Mouse (Mus musculus): ENCODE measurements around the gene Rgs6. TPM values are rescaled to one million over a fixed set of nuclear protein-coding genes. Genes with fewer than 3 reads are reported as not detected.

Rgs6 gene
- polyA plus RNA-seq, 1 experiment = 0.57 TPM

DNA sequence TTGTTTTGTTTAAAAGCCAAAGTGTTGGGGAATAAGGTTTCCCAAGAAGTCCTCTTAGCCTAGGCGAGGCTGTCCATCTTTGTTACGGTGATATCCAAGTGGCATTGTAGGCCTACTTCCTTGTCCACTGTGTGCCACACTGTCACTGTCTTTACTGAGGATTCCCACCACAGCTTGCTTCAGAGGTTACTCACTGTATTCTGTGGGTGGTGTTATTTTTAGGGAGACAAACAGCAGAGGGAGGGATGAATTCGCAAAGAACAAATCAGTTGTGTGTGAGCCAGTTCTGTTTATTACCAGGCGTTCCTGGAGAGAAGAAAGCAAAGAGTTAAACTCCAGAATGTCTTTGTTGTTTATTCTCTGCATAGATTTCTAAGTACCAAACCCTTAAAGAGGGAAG is 537.2 kb downstream of the Rgs6 start:
- Histone ChIP-seq H3K36me3 (ENCODE audit: control insufficient read depth, insufficient read depth, low read length) (no peaks in the 10 kb centered on the region), H3K4me1 (ENCODE audit: control insufficient read depth, insufficient read depth, insufficient read length, low read length) (no peaks in the 10 kb centered on the region), H3K27ac (ENCODE audit: insufficient read depth, low read depth, low read length) (no peak overlapping the region), H3K27me3 (ENCODE audit: control insufficient read depth, insufficient read depth, low read length) (no peaks in the 10 kb centered on the region), H3K4me3 (ENCODE audit: low read depth, low read length) (no peak overlapping the region)
- 75% methylated on average over 4 of the region's 4 CpGs for WGBS
- TF ChIP-seq CTCF (IDR thresholded peaks at IDR 0.05; ENCODE audit: extremely low read depth, insufficient read length, insufficient replicate concordance, low read depth, low read length) (no peak), POLR2A (IDR thresholded peaks at IDR 0.05; ENCODE audit: low read depth, low read length) (no peak)

- no peaks in the 10 kb centered on the region for H3K36me3 ChIP-seq (ENCODE audit: control insufficient read depth, insufficient read depth, low read length)
These were observed 538.8 kb downstream of the Rgs6 start for GRCm38 (mm10) chr12:83126923-83127322.

DNA sequence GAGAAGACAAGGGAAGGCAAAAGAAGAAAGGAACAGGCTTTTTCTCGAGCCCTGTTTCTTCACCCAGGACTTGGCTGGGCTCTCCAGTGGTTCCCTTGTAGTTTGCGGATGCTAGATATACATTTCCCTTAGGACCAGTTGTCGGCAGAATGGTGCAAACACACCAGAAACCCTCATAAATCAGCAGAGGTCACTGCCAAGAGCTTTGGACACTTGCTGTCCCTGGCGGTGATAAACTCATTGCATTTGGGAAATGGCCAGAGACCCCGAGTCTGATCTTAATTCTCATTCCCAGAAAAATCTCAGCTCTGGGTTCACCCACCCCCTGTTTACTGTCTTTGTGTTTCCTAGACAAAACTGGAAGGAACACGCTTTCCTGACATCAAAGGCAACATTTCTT is 539.9 kb downstream of the Rgs6 start:
- TF ChIP-seq CTCF (IDR thresholded peaks at IDR 0.05; ENCODE audit: extremely low read depth, insufficient read length, insufficient replicate concordance, low read depth, low read length) (no peak), POLR2A (IDR thresholded peaks at IDR 0.05; ENCODE audit: low read depth, low read length) (no peak)
- H3K27me3 ChIP-seq (ENCODE audit: control insufficient read depth, insufficient read depth, low read length) = no peaks in the 10 kb centered on the region
- H3K27ac ChIP-seq (ENCODE audit: insufficient read depth, low read depth, low read length) = no peak overlapping the region
- H3K36me3 ChIP-seq (ENCODE audit: control insufficient read depth, insufficient read depth, low read length) = no peaks in the 10 kb centered on the region
- WGBS = 58% methylated on average over 6 of the region's 6 CpGs
- no peak overlapping the region for H3K4me3 ChIP-seq (ENCODE audit: low read depth, low read length)
- no peaks in the 10 kb centered on the region for H3K4me1 ChIP-seq (ENCODE audit: control insufficient read depth, insufficient read depth, insufficient read length, low read length)

More at GRCm38 (mm10) chr12:83126923-83127322, 538.8 kb downstream of the Rgs6 start:
- 77% methylated on average over 7 of the region's 7 CpGs for WGBS
- no peak for TF ChIP-seq CTCF (IDR thresholded peaks at IDR 0.05; ENCODE audit: extremely low read depth, insufficient read length, insufficient replicate concordance, low read depth, low read length)
- no peak for TF ChIP-seq POLR2A (IDR thresholded peaks at IDR 0.05; ENCODE audit: low read depth, low read length)
- H3K4me1 ChIP-seq (ENCODE audit: control insufficient read depth, insufficient read depth, insufficient read length, low read length) = no peaks in the 10 kb centered on the region
- H3K4me3 ChIP-seq (ENCODE audit: low read depth, low read length) = no peak overlapping the region
- H3K27me3 ChIP-seq (ENCODE audit: control insufficient read depth, insufficient read depth, low read length) = no peaks in the 10 kb centered on the region
- no peak overlapping the region for H3K27ac ChIP-seq (ENCODE audit: insufficient read depth, low read depth, low read length)

DNA sequence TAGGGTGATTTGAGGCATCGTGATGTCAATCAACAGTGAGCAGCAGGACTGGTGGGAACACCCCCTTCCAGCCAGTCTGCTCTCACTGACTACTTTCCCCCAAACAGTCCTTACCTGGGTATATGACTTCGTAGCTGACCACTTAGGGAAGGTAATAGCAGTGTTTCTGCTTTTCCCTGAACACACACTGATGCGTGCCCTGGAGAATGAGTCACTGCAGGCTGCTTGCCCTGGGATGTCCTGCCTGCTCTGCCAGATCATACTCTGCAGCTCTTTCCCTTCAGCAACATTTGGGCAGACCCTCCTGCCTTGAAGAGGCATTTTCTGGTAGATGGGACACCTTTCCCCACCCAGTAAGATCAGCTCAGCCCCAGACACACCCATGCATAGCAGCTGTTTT is 540.5 kb downstream of the Rgs6 start:
- Histone ChIP-seq H3K4me1 (ENCODE audit: control insufficient read depth, insufficient read depth, insufficient read length, low read length) (no peaks in the 10 kb centered on the region), H3K27ac (ENCODE audit: insufficient read depth, low read depth, low read length) (no peak overlapping the region), H3K27me3 (ENCODE audit: control insufficient read depth, insufficient read depth, low read length) (no peaks in the 10 kb centered on the region), H3K4me3 (ENCODE audit: low read depth, low read length) (no peak overlapping the region), H3K36me3 (ENCODE audit: control insufficient read depth, insufficient read depth, low read length) (no peaks in the 10 kb centered on the region)
- TF ChIP-seq POLR2A (IDR thresholded peaks at IDR 0.05; ENCODE audit: low read depth, low read length) = no peak
- TF ChIP-seq CTCF (IDR thresholded peaks at IDR 0.05; ENCODE audit: extremely low read depth, insufficient read length, insufficient replicate concordance, low read depth, low read length) = no peak
- 70% methylated on average over 3 of the region's 3 CpGs for WGBS

DNA sequence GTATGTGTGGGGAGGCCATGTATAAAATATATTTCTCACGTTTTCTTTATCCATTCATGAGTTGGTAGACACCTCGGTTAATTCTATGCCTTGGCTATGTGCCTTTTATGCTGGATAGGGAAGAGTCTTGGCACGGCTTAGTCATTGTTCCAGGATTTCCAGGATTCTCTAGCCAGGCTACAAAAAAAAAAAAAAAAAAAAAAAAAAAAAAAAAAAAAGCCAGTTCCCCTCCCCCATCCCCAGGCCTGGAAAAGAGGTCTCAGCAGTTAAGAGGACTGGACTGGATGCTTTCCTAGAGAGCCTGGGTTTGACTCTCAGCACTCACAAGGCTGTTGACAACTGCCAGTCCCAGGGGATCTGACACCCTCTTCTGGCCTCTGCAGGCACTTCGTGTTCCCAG is 543.3 kb downstream of the Rgs6 start:
- TF ChIP-seq POLR2A (IDR thresholded peaks at IDR 0.05; ENCODE audit: low read depth, low read length) = no peak
- TF ChIP-seq CTCF (IDR thresholded peaks at IDR 0.05; ENCODE audit: extremely low read depth, insufficient read length, insufficient replicate concordance, low read depth, low read length) = no peak
- Histone ChIP-seq H3K4me1 (ENCODE audit: control insufficient read depth, insufficient read depth, insufficient read length, low read length) (no peaks in the 10 kb centered on the region), H3K27me3 (ENCODE audit: control insufficient read depth, insufficient read depth, low read length) (no peaks in the 10 kb centered on the region), H3K36me3 (ENCODE audit: control insufficient read depth, insufficient read depth, low read length) (no peaks in the 10 kb centered on the region), H3K27ac (ENCODE audit: insufficient read depth, low read depth, low read length) (no peak overlapping the region), H3K4me3 (ENCODE audit: low read depth, low read length) (no peak overlapping the region)
- 80% methylated on average over 4 of the region's 4 CpGs for WGBS

GRCm38 (mm10) chr12:83133827-83134226 is 545.7 kb downstream of the Rgs6 start:
- Histone ChIP-seq H3K27ac (ENCODE audit: insufficient read depth, low read depth, low read length) (no peak overlapping the region), H3K4me1 (ENCODE audit: control insufficient read depth, insufficient read depth, insufficient read length, low read length) (no peaks in the 10 kb centered on the region), H3K27me3 (ENCODE audit: control insufficient read depth, insufficient read depth, low read length) (no peaks in the 10 kb centered on the region), H3K36me3 (ENCODE audit: control insufficient read depth, insufficient read depth, low read length) (no peaks in the 10 kb centered on the region), H3K4me3 (ENCODE audit: low read depth, low read length) (no peak overlapping the region)
- WGBS = 54% methylated on average over 6 of the region's 6 CpGs
- no peak for TF ChIP-seq POLR2A (IDR thresholded peaks at IDR 0.05; ENCODE audit: low read depth, low read length)
- no peak for TF ChIP-seq CTCF (IDR thresholded peaks at IDR 0.05; ENCODE audit: extremely low read depth, insufficient read length, insufficient replicate concordance, low read depth, low read length)

GRCm38 (mm10) chr12:83136031-83136430 is 547.9 kb downstream of the Rgs6 start:
- no peak for TF ChIP-seq POLR2A (IDR thresholded peaks at IDR 0.05; ENCODE audit: low read depth, low read length)
- no peak for TF ChIP-seq CTCF (IDR thresholded peaks at IDR 0.05; ENCODE audit: extremely low read depth, insufficient read length, insufficient replicate concordance, low read depth, low read length)
- no peaks in the 10 kb centered on the region for H3K36me3 ChIP-seq (ENCODE audit: control insufficient read depth, insufficient read depth, low read length)
- WGBS = 71% methylated on average over 5 of the region's 5 CpGs

GRCm38 (mm10) chr12:83136460-83136859 is 548.4 kb downstream of the Rgs6 start:
- no peak for TF ChIP-seq POLR2A (IDR thresholded peaks at IDR 0.05; ENCODE audit: low read depth, low read length)
- TF ChIP-seq CTCF (IDR thresholded peaks at IDR 0.05; ENCODE audit: extremely low read depth, insufficient read length, insufficient replicate concordance, low read depth, low read length) = no peak
- H3K36me3 ChIP-seq (ENCODE audit: control insufficient read depth, insufficient read depth, low read length) = no peaks in the 10 kb centered on the region
- no peaks in the 10 kb centered on the region for H3K4me1 ChIP-seq (ENCODE audit: control insufficient read depth, insufficient read depth, insufficient read length, low read length)
- 81% methylated on average over 2 of the region's 2 CpGs for WGBS
- no peak overlapping the region for H3K4me3 ChIP-seq (ENCODE audit: low read depth, low read length)
- H3K27me3 ChIP-seq (ENCODE audit: control insufficient read depth, insufficient read depth, low read length) = no peaks in the 10 kb centered on the region
- H3K27ac ChIP-seq (ENCODE audit: insufficient read depth, low read depth, low read length) = no peak overlapping the region

More at GRCm38 (mm10) chr12:83136031-83136430, 547.9 kb downstream of the Rgs6 start:
- Histone ChIP-seq H3K27me3 (ENCODE audit: control insufficient read depth, insufficient read depth, low read length) (no peaks in the 10 kb centered on the region), H3K4me3 (ENCODE audit: low read depth, low read length) (no peak overlapping the region), H3K4me1 (ENCODE audit: control insufficient read depth, insufficient read depth, insufficient read length, low read length) (no peaks in the 10 kb centered on the region), H3K27ac (ENCODE audit: insufficient read depth, low read depth, low read length) (no peak overlapping the region)

All from small intestine, adult 2 months (tissue).